Mouse (Mus musculus) MEL (cell line): ENCODE results near the gene Zfp938. TPM values are rescaled to one million over a fixed set of nuclear protein-coding genes. Genes with fewer than 3 reads are reported as not detected.

Experiments
- DNase-seq: peaks from one replicate; pipeline ENCODE4 v3.0.0; 2011; ENCODE audit warnings: low read depth, low spot score
- H3K27ac ChIP-seq: 2 replicates; pipeline ENCODE4 v1.5.1; 2012; ENCODE audit warnings: low read depth, mild to moderate bottlenecking, control low read depth, low read length, moderate library complexity; ENCODE audit not compliant: control insufficient read depth
- H3K27me3 ChIP-seq, 2 experiments: fragments of 150-350 bp in 1 of 2; sonication (generic) in 1 of 2; 2 replicates each; pipeline ENCODE4 v1.6.1; 2012; ENCODE audit warnings: low read length in 2 of 2, mild to moderate bottlenecking in 2 of 2, improper control_type of control experiment in 1 of 2, moderate library complexity in 1 of 2; ENCODE audit not compliant: insufficient read depth in 2 of 2, control insufficient read depth in 1 of 2
- H3K36me3 ChIP-seq, 2 experiments: 2 replicates each; pipeline ENCODE4 v1.6.1; 2012 to 2014; ENCODE audit warnings: low read length in 2 of 2, improper control_type of control experiment in 1 of 2, inconsistent platforms in 1 of 2, mild to moderate bottlenecking in 1 of 2; ENCODE audit not compliant: insufficient read depth in 2 of 2, control insufficient read depth in 1 of 2
- H3K4me1 ChIP-seq, 2 experiments: fragments of 150-350 bp in 1 of 2; sonication (generic) in 1 of 2; 2 replicates each; pipeline ENCODE4 v1.6.1; 2012; ENCODE audit warnings: low read length in 2 of 2, improper control_type of control experiment in 1 of 2, mild to moderate bottlenecking in 1 of 2; ENCODE audit not compliant: insufficient read depth in 2 of 2, control insufficient read depth in 1 of 2
- H3K4me3 ChIP-seq, 2 experiments: fragments of 150-350 bp in 1 of 2; sonication (generic) in 1 of 2; 2 replicates each; pipeline ENCODE4 v1.5.1; 2012; ENCODE audit warnings: low read depth in 2 of 2, low read length in 2 of 2, mild to moderate bottlenecking in 2 of 2, moderate library complexity in 2 of 2, control low read depth in 1 of 2, improper control_type of control experiment in 1 of 2; ENCODE audit not compliant: control insufficient read depth in 1 of 2, insufficient read depth in 1 of 2
- H3K79me2 ChIP-seq: 2 replicates; pipeline ENCODE4 v1.6.1; 2012; ENCODE audit warnings: mild to moderate bottlenecking, low read length, moderate library complexity; ENCODE audit not compliant: control insufficient read depth, poor library complexity, insufficient read depth
- H3K9ac ChIP-seq: 2 replicates; pipeline ENCODE4 v1.6.1; 2012; ENCODE audit warnings: low read depth, mild to moderate bottlenecking, control low read depth, low read length, moderate library complexity; ENCODE audit not compliant: control insufficient read depth, poor library complexity, severe bottlenecking
- H3K9me3 ChIP-seq: fragments of 150-350 bp; sonication (generic); replicated peaks from 2 replicates; pipeline ENCODE4 v1.6.1; 2012; ENCODE audit warnings: mild to moderate bottlenecking, low read length, improper control_type of control experiment, moderate library complexity; ENCODE audit not compliant: insufficient read depth
- CHD1 ChIP-seq: IDR thresholded peaks from 2 replicates; pipeline ENCODE4 v1.6.1; 2012; ENCODE audit warnings: low read depth, mild to moderate bottlenecking, inconsistent platforms, low read length, improper control_type of control experiment
- CHD2 ChIP-seq: IDR thresholded peaks from 2 replicates; pipeline ENCODE4 v1.6.1; 2011; ENCODE audit warnings: low read length, improper control_type of control experiment
- CTCF ChIP-seq, 3 experiments: IDR thresholded peaks in 2 of 3; conservative IDR thresholded peaks in 1 of 3; 2 replicates each; pipeline ENCODE4 v1.5.1; 2011 to 2012; ENCODE audit warnings: low read length in 3 of 3, low read depth in 2 of 3, mild to moderate bottlenecking in 2 of 3, improper control_type of control experiment in 1 of 3, inconsistent platforms in 1 of 3, mixed read lengths in 1 of 3, moderate library complexity in 1 of 3; ENCODE audit not compliant: control insufficient read depth in 1 of 3, insufficient read depth in 1 of 3, poor library complexity in 1 of 3, severe bottlenecking in 1 of 3
- ELF1 ChIP-seq: IDR thresholded peaks from 2 replicates; pipeline ENCODE4 v1.6.1; 2014; ENCODE audit warnings: low read depth, mild to moderate bottlenecking, inconsistent platforms, low read length, improper control_type of control experiment, moderate library complexity
- ETS1 ChIP-seq: IDR thresholded peaks from 2 replicates; pipeline ENCODE4 v1.6.1; 2012; ENCODE audit warnings: low read depth, mild to moderate bottlenecking, inconsistent platforms, low read length, improper control_type of control experiment, moderate library complexity
- JUND ChIP-seq: IDR thresholded peaks from 2 replicates; pipeline ENCODE4 v1.6.1; 2011; ENCODE audit warnings: low read depth, mild to moderate bottlenecking, improper control_type of control experiment, low read length
- KAT2A ChIP-seq: conservative IDR thresholded peaks from 2 replicates; pipeline ENCODE4 v1.6.1; 2012; ENCODE audit warnings: low read depth, low read length, improper control_type of control experiment, inconsistent platforms
- MAX ChIP-seq: IDR thresholded peaks from 2 replicates; pipeline ENCODE4 v1.6.1; 2011; ENCODE audit warnings: low read length, improper control_type of control experiment
- MYB ChIP-seq: IDR thresholded peaks from 2 replicates; pipeline ENCODE4 v1.6.1; 2011; ENCODE audit warnings: mild to moderate bottlenecking, low read depth, low read length, improper control_type of control experiment
- NRF1 ChIP-seq: IDR thresholded peaks from 2 replicates; pipeline ENCODE4 v1.6.1; 2014; ENCODE audit warnings: low read depth, mild to moderate bottlenecking, inconsistent platforms, low read length, improper control_type of control experiment, moderate library complexity; ENCODE audit not compliant: poor library complexity, insufficient read depth, severe bottlenecking
- POLR2AphosphoS2 ChIP-seq: IDR thresholded peaks from 2 replicates; pipeline ENCODE4 v1.6.1; 2011; ENCODE audit warnings: low read length, improper control_type of control experiment
- POLR2AphosphoS5 ChIP-seq: IDR thresholded peaks from 2 replicates; pipeline ENCODE4 v1.6.1; 2012; ENCODE audit warnings: low read depth, borderline replicate concordance, mild to moderate bottlenecking, inconsistent platforms, low read length, moderate library complexity, mixed read lengths
- SIN3A ChIP-seq: IDR thresholded peaks from 2 replicates; pipeline ENCODE4 v1.6.1; 2012; ENCODE audit warnings: low read length, improper control_type of control experiment, inconsistent platforms
- TBP ChIP-seq: IDR thresholded peaks from 2 replicates; pipeline ENCODE4 v1.8.0; 2011; ENCODE audit warnings: low read depth, low read length, improper control_type of control experiment
- UBTF ChIP-seq: IDR thresholded peaks from 2 replicates; pipeline ENCODE4 v1.6.1; 2012; ENCODE audit warnings: low read depth, mild to moderate bottlenecking, inconsistent platforms, low read length, improper control_type of control experiment, moderate library complexity, borderline replicate concordance; ENCODE audit not compliant: insufficient read depth
- polyA plus RNA-seq, 2 experiments: library from polyadenylated mRNA; stranded (reverse) in 1 of 2; unstranded in 1 of 2; fragments of >175 nt in 1 of 2; fragments of >200 nt in 1 of 2; gene quantifications; 2 replicates each; pipeline versions ENCODE4 v1.2.1 to v1.2.4; 2012; ENCODE audit warnings: low replicate concordance in 2 of 2, low read depth in 1 of 2; ENCODE audit not compliant: insufficient read length in 2 of 2, insufficient read depth in 1 of 2, missing spikeins in 1 of 2
- total RNA-seq: library from RNA; depleted of rRNA; stranded (reverse); fragments of 300-350 nt; gene quantifications from 2 replicates; pipeline ENCODE4 v1.2.3, GENCODE M21; 2012

Zfp938 gene
- total and polyA plus RNA-seq, 3 experiments: not detected

- DNase-seq: no peak
- Histone ChIP-seq H3K4me3 (no peak overlapping the region), H3K4me1 (no peaks in the 10 kb centered on the region), H3K79me2 (no peaks in the 10 kb centered on the region), H3K9ac (no peak overlapping the region), H3K27ac (no peak overlapping the region), H3K9me3 (no peaks in the 10 kb centered on the region), H3K36me3 (no peaks in the 10 kb centered on the region), H3K27me3 (no peaks in the 10 kb centered on the region)
- TF ChIP-seq UBTF: no peak
- no peak for TF ChIP-seq JUND
- TF ChIP-seq TBP: no peak
- TF ChIP-seq ELF1: no peak
- TF ChIP-seq CTCF (IDR thresholded peaks at IDR 0.05 in 2 of 3, conservative IDR thresholded peaks at IDR 0.05 in 1 of 3; ENCODE audit: control insufficient read depth in 1 of 3, insufficient read depth in 1 of 3, low read depth in 2 of 3, low read length in 3 of 3, poor library complexity in 1 of 3, severe bottlenecking in 1 of 3): no peak
- TF ChIP-seq MYB: no peak
- no peak for TF ChIP-seq CHD2
- no peak for TF ChIP-seq MAX
Observed at GRCm38 (mm10) chr10:82245021-82245420, 3.9 kb upstream of the Zfp938 start.

GRCm38 (mm10) chr10:82241401-82241788, 315 bp upstream of the Zfp938 start:
- Histone ChIP-seq H3K79me2 (no peaks in the 10 kb centered on the region), H3K9ac (no peak overlapping the region), H3K27ac (no peak overlapping the region), H3K4me3 (no peak overlapping the region), H3K36me3 (no peaks in the 10 kb centered on the region), H3K27me3 (no peaks in the 10 kb centered on the region), H3K4me1 (no peaks in the 10 kb centered on the region), H3K9me3 (no peaks in the 10 kb centered on the region)
- DNase-seq: no peak
- TF ChIP-seq MAX: no peak
- TF ChIP-seq CTCF (IDR thresholded peaks at IDR 0.05 in 2 of 3, conservative IDR thresholded peaks at IDR 0.05 in 1 of 3; ENCODE audit: control insufficient read depth in 1 of 3, insufficient read depth in 1 of 3, low read depth in 2 of 3, low read length in 3 of 3, poor library complexity in 1 of 3, severe bottlenecking in 1 of 3): no peak
- TF ChIP-seq POLR2AphosphoS2: no peak
- TF ChIP-seq CHD2: no peak
- no peak for TF ChIP-seq POLR2AphosphoS5
- TF ChIP-seq ETS1: no peak
- no peak for TF ChIP-seq TBP
- no peak for TF ChIP-seq NRF1
- TF ChIP-seq KAT2A: no peak
- TF ChIP-seq SIN3A: no peak
- no peak for TF ChIP-seq CHD1
